ENCODE assay signal across 19 mouse cellular contexts in the genomic region with DNA sequence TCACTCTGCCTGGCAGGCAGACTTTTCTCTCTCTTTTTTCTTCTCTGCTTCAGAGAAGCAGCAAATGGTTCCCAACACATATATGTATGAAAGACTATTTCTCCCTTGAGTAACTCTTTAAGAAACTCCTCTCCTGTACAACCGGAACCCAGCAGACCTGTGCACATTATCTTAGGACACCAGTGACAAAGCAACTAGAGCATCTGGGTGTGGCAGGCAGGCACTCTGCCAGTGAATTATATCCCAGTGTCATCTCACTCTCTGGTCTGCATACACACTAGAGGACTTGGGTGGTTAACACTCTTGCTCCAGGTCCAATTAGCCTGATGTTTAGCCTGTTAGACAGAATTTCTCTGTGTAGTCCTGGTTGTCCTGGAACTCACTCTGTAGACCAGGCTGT.
"Had no signal": no experiment of that assay in that cellular context is flagged by ENCODE, and none has a peak within 500 bp of the region (broad histone marks: within the 10 kb centered on the region; RNA-seq: fewer than 3 reads in every experiment).

No protein-coding gene starts in this region.

- H3K36me3 ChIP-seq: limb, embryonic 12.5 days; limb, embryonic 15.5 days; neural tube, embryonic 12.5 days; neural tube, embryonic 15.5 days; stomach, embryonic 15.5 days had no signal

- H3K9ac ChIP-seq: limb, embryonic 12.5 days; limb, embryonic 15.5 days; lung, embryonic 14.5 days; neural tube, embryonic 12.5 days; neural tube, embryonic 15.5 days; stomach, embryonic 15.5 days had no signal

- H3K27ac ChIP-seq: limb, embryonic 12.5 days; limb, embryonic 15.5 days; macrophage; neural tube, embryonic 12.5 days; neural tube, embryonic 15.5 days; stomach, embryonic 15.5 days had no signal

- H3K4me3 ChIP-seq: limb, embryonic 12.5 days; limb, embryonic 15.5 days; megakaryocyte, embryonic 14.5 days; neural tube, embryonic 12.5 days; neural tube, embryonic 15.5 days; stomach, embryonic 15.5 days had no signal

- H3K9me3 ChIP-seq: limb, embryonic 12.5 days; limb, embryonic 15.5 days; neural tube, embryonic 12.5 days; neural tube, embryonic 15.5 days; stomach, embryonic 15.5 days had no signal

- H3K27me3 ChIP-seq: limb, embryonic 12.5 days; limb, embryonic 15.5 days; megakaryocyte, embryonic 14.5 days; neural tube, embryonic 12.5 days; neural tube, embryonic 15.5 days; stomach, embryonic 15.5 days had no signal

- H3K4me1 ChIP-seq: limb, embryonic 12.5 days; limb, embryonic 15.5 days; neural tube, embryonic 12.5 days; neural tube, embryonic 15.5 days; stomach, embryonic 15.5 days had no signal

- ATAC-seq: intestine, embryonic 16.5 days; lung, postnatal 0 days had no signal

- DNase-seq: kidney, adult 18-20 months; kidney, postnatal 4 days; left cerebral cortex, postnatal 4 days; lung, embryonic 14.5 days; midbrain, embryonic 14.5 days; right cerebral cortex, adult 18-20 months; right cerebral cortex, postnatal 14 days; spleen, adult 18-20 months; thymus, postnatal 25 days had no signal

- H3K4me2 ChIP-seq: limb, embryonic 12.5 days; limb, embryonic 15.5 days; lung, embryonic 14.5 days; midbrain, embryonic 11.5 days; neural tube, embryonic 12.5 days; neural tube, embryonic 15.5 days; stomach, embryonic 15.5 days had no signal
